Mouse (Mus musculus): ENCODE data around the gene Nrarp.
A peak's percentile ranks its signal among the peaks of the same experiment; 100 is the strongest.

Nrarp gene

GRCm38 (mm10) chr2:25174866-25175689, 5.5 kb upstream of the Nrarp start:
- DNase-seq (ENCODE audit: low spot score), result no peak

GRCm38 (mm10) chr2:25175690-25176078, 4.9 kb upstream of the Nrarp start:
- DNase-seq (ENCODE audit: low spot score), result no peak

- no peak for DNase-seq (ENCODE audit: low spot score)
These were observed 4.0 kb upstream of the Nrarp start for GRCm38 (mm10) chr2:25176573-25176972.

- DNase-seq (ENCODE audit: low spot score), result no peak
These were observed 3.5 kb upstream of the Nrarp start for GRCm38 (mm10) chr2:25177076-25177475.

- DNase-seq (ENCODE audit: low spot score), result no peak
These were observed 2.9 kb upstream of the Nrarp start for GRCm38 (mm10) chr2:25177685-25178084.

- DNase-seq (ENCODE audit: low spot score), result no peak
These were observed 2.1 kb upstream of the Nrarp start for GRCm38 (mm10) chr2:25178285-25178972.

- DNase-seq (ENCODE audit: low spot score), result no peak
These were observed 866 bp upstream of the Nrarp start for GRCm38 (mm10) chr2:25179566-25180217.

- DNase-seq (ENCODE audit: low spot score), result peak; percentile 69
These were observed 674 bp downstream of the Nrarp start for GRCm38 (mm10) chr2:25180973-25181890.

- no peak for DNase-seq (ENCODE audit: low spot score)
These were observed 1.4 kb downstream of the Nrarp start for GRCm38 (mm10) chr2:25181891-25182397.

GRCm38 (mm10) chr2:25182664-25183063, 2.1 kb downstream of the Nrarp start:
- no peak for DNase-seq (ENCODE audit: low spot score)

GRCm38 (mm10) chr2:25183336-25183735, 2.8 kb downstream of the Nrarp start:
- DNase-seq (ENCODE audit: low spot score), result no peak

- no peak for DNase-seq (ENCODE audit: low spot score)
These were observed 3.9 kb downstream of the Nrarp start for GRCm38 (mm10) chr2:25184496-25184895.

GRCm38 (mm10) chr2:25185625-25186574, 5.3 kb downstream of the Nrarp start:
- DNase-seq (ENCODE audit: low spot score), result no peak

- DNase-seq (ENCODE audit: low spot score), result no peak
These were observed 6.0 kb downstream of the Nrarp start for GRCm38 (mm10) chr2:25186575-25186930.

- DNase-seq (ENCODE audit: low spot score), result no peak
These were observed 7.3 kb downstream of the Nrarp start for GRCm38 (mm10) chr2:25187841-25188240.

GRCm38 (mm10) chr2:25193330-25193770, 12.8 kb downstream of the Nrarp start:
- DNase-seq (ENCODE audit: low spot score), result peak; percentile 71

GRCm38 (mm10) chr2:25194006-25194405, 13.4 kb downstream of the Nrarp start:
- DNase-seq (ENCODE audit: low spot score), result no peak

GRCm38 (mm10) chr2:25194486-25195171, 14.1 kb downstream of the Nrarp start:
- DNase-seq (ENCODE audit: low spot score), result no peak

GRCm38 (mm10) chr2:25195211-25196156, 14.9 kb downstream of the Nrarp start:
- DNase-seq (ENCODE audit: low spot score), result peak; percentile 64
